Mouse (Mus musculus) monocyte, adult 5-6 weeks (primary cell): Measurements from ENCODE around the gene 1700086D15Rik. TPM values are rescaled to one million over a fixed set of nuclear protein-coding genes. Genes with fewer than 3 reads are reported as not detected.

Experiments
- ATAC-seq: fragments of 153-309, 156-312 bp; replicated peaks from 2 replicates; pipeline ENCODE4 v1.8.0; 2017; ENCODE audit warnings: mild to moderate bottlenecking; ENCODE audit not compliant: low TSS enrichment, insufficient number of reproducible peaks, severe bottlenecking, poor library complexity, low FRiP score
- total RNA-seq: library from RNA; stranded (forward); fragments of 200-1000, 200-491, 200-594 nt; gene quantifications from 3 replicates; pipeline ENCODE4 v1.2.3, GENCODE M21; 2017

Gene 1700086D15Rik
- total RNA-seq, 1 experiment from 2014 or later, result not detected

GRCm38 (mm10) chr11:65142838-65143417 lies 16.8 kb downstream of the 1700086D15Rik start:
- ATAC-seq, result no peak

DNA sequence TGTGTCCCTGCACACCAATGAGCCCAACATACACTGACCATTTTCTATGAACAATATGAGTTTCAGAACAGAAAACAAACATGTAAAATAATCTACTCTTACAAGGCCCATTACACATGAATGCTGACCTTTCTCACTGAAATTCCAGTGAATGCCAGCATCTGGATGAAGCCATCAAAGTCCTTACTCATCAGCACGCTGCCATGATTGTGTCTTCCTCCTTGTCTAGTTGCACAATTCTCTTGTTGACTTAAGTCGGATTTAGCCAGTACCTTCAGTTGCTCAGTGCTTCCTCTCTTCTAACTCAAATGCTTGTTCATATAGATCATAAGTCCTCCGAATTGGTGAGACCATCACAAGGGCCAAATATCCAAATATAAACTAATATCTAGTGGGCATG lies 20.7 kb downstream of the 1700086D15Rik start:
- no peak for ATAC-seq

DNA sequence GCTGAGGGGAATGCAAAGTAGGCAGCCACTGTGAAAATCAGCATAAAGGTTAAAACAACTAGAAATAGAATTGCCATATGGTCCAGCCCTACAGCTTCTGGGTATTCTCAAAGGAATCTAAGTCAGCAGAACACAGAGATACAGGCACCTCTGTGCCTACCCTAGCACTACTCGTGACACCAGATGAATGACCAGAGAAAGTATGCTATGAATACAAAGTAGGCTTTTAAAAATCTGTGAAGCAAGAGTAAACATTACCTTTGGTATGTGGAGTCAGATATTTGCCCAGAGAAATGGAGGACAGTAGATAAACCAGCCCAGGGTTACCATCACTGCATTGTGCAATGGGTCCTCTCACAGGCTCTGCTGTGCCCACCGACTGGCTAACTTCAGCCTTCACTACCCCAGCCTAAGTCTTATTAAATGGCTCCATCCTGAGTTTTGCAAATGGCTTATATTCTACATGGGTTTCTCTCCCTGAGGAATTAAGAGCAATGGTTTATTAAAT lies 22.5 kb downstream of the 1700086D15Rik start:
- ATAC-seq, result no peak

DNA sequence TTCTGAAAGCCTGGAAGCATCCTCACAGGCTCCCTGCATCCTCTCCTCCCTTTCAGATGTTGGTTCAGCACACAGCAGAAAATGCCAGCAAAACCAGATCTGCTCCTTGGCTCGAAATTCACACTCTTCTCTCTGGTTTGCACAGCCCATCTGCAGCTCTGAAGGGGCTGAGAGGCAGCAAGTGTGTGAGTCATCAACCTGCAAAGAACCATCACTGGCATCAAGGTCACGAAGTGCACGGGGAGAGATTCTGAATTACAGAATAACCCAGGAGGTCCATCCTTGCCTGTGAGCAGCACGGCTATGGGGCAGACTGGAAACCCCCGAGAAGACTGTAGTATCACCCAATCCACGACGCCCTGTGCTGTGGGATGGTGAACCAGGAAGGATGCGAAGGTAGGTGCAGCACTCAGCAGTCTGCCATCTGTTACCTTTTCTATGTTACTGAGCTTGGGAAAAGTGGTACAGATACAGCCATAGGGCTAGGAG lies 24.4 kb downstream of the 1700086D15Rik start:
- no peak for ATAC-seq

DNA sequence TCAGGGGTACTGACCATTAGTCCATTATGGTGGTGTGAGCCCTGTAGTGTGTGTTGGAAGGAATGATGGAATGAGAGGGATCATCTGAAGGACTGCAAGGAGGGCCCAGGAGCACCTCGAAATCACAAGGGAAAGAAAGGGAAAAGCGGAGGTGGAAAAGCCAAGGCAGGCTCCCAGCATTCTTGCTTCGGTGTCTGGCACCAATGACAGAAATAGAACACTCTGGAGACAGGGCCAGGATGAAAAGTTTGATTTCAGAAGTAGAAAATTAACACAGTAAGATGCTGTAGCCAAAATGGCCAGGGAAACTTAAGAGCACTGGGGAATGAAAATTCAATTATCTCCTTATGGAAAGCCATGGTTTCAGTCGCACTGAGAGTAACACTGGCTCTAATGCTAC lies 26.0 kb downstream of the 1700086D15Rik start:
- ATAC-seq, result no peak

GRCm38 (mm10) chr11:65129110-65129509 lies 30.6 kb downstream of the 1700086D15Rik start:
- ATAC-seq, result no peak

DNA sequence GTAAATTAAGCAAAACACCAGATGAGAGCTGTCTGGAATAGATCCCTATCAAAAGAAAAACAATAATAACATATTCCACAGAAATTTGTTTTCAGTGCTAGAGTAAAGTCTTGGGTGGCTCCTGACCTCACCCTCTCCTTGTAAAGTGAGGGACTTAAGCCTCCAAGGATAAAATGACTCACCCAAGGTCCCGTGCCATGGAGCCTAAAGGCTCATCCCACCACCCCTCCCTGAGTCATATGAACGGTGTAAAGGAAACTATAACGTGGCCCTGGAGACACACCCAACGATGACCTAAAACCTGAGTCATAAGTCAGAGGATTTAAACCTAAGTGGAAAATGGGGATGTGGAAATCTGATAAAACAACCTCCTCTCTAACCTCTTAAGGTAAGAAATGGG lies 31.0 kb downstream of the 1700086D15Rik start:
- no peak for ATAC-seq

GRCm38 (mm10) chr11:65126566-65126965 lies 33.1 kb downstream of the 1700086D15Rik start:
- no peak for ATAC-seq

DNA sequence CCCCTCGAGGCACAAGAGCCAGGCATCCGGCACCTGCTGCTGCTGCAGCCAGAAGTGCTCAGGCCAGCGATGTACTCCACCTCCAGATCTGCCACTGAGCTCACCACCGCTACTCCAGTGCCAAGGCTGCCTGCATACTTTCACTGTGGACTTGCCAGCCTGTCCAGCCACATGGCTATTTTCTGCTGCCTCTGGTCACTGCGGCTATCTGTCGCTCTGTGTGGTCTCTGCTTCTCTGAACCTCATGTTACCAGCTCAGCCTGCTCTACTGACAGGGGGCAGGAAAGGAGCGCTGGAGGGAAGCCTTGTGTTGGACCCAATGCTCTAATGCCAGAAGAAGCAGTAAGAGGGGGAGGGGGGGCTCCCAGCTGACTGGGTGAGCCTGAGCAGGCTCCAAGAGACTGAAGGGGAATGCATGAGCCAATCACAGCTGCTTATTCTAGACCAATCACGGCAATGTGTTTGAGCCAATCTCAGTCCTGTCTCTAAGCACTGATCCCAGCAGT lies 34.7 kb downstream of the 1700086D15Rik start:
- ATAC-seq, result no peak

- ATAC-seq, result no peak
These were observed 39.4 kb downstream of the 1700086D15Rik start for GRCm38 (mm10) chr11:65120276-65120675.

DNA sequence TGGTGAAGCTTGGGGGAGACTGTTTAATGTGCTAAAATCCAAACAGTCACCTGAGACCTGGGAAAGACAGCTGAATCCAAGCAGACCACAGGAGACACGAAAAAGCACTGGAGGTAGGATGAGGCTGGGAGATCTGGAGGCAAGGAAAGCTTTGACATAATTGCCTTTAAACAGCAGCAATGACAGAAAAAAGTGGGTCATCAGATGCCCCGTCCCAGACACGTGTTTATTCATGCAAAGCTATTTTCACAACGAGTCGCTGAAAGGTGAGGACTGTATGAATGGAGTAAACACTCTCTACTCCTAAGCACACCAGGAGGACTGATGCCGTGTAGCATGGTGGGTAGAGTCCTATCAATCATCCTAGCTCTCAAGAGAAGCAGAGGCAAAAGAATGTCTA lies 43.9 kb downstream of the 1700086D15Rik start:
- ATAC-seq, result no peak

- ATAC-seq, result no peak
These were observed 47.6 kb downstream of the 1700086D15Rik start for GRCm38 (mm10) chr11:65112086-65112485.

GRCm38 (mm10) chr11:65111651-65112050 lies 48.0 kb downstream of the 1700086D15Rik start:
- ATAC-seq, result no peak

DNA sequence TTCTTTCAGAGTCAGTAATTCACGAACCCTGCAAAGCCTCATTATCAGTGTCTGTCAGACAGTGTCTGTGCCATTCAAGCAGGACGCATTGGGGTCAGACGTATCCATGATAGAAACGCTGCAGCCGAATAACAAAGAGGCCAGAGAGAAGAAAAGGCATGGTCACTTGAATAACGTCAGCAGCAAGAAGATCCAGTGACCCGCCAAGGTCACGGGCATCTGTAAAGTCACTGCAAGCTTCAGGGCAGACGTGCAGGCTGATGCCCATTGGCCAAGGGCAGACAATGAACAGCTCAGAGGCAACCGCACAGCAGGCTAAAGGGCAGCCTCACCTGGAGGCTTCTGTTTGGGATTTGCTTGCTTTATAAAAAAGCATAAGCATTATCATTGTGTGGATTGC lies 49.6 kb downstream of the 1700086D15Rik start:
- ATAC-seq, result no peak

GRCm38 (mm10) chr11:65107734-65108171 lies 51.9 kb downstream of the 1700086D15Rik start:
- no peak for ATAC-seq

DNA sequence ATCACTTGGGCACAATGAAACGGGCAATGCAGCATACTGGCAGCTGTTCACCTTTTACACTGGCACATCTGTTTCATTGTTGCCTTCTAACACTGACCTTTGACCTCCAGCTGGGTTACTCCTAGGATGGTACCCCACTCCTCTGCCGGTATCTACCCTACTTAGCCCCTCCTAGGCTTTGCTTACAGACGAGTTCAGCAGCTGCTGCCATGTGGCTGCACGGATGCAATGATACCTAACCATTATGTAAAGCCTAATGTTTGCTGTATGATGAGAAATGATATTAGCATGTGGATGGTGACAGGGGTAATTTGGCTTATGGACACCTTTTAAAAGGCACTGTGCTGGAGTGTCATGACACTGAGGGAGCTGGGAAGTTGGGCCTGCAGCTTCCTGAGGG lies 52.5 kb downstream of the 1700086D15Rik start:
- no peak for ATAC-seq

GRCm38 (mm10) chr11:65104076-65104475 lies 55.6 kb downstream of the 1700086D15Rik start:
- no peak for ATAC-seq
